Comparison of ENCODE assay signal across 8 mouse cellular contexts in genomic region chr10:21994431-21994914, GRCm38 (mm10).
DNase-seq lines count a peak whose midpoint lies in the region; ATAC-seq and TF ChIP-seq lines count a peak whose summit lies in the region.

No protein-coding gene starts in this region.

- TF ChIP-seq CTCF in gastrocnemius, adult 2 months (IDR thresholded peaks at IDR 0.05), result no peak
- no peak for TF ChIP-seq CTCF in hindbrain, postnatal 0 days (IDR thresholded peaks at IDR 0.05; ENCODE audit: low read depth)
- no peak for TF ChIP-seq CTCF in left cerebral cortex, adult 2 months (IDR thresholded peaks at IDR 0.05)

- H3K36me3 ChIP-seq in hindbrain, postnatal 0 days (ENCODE audit: insufficient read depth, low read length), result peaks cover 20% of the 10 kb centered on the region
- peaks cover 35% of the 10 kb centered on the region; the same call in 1 of the 2 replicates for H3K36me3 ChIP-seq in macrophage (ENCODE audit: inconsistent target)

- WGBS in hindbrain, postnatal 0 days, result under 1% methylated on average over 36 of the region's 40 CpGs
- 1% methylated on average over 36 of the region's 40 CpGs for WGBS in macrophage (ENCODE audit: missing documents)

- H3K9me3 ChIP-seq in hindbrain, postnatal 0 days (ENCODE audit: low read length), result no peaks in the 10 kb centered on the region

- H3K4me3 ChIP-seq in gastrocnemius, adult 2 months, result peak overlapping the region; percentile 84
- peak overlapping the region; percentile 76 for H3K4me3 ChIP-seq in hindbrain, postnatal 0 days (ENCODE audit: low read length)
- H3K4me3 ChIP-seq in left cerebral cortex, adult 2 months, result peak overlapping the region; percentile 64
- H3K4me3 ChIP-seq in macrophage (ENCODE audit: inconsistent target), result peak overlapping the region; percentile 77

- H3K27ac ChIP-seq in gastrocnemius, adult 2 months, result peak overlapping the region; percentile 99
- peak overlapping the region; percentile 93 for H3K27ac ChIP-seq in hindbrain, postnatal 0 days
- peak overlapping the region; percentile 99 for H3K27ac ChIP-seq in left cerebral cortex, adult 2 months
- peak overlapping the region; percentile 92 for H3K27ac ChIP-seq in macrophage

- intact Hi-C loops in gastrocnemius, adult 2 months (cut with DNase I), result loop anchor here (1.0 to 5.0 kb wide), 3 partner anchors 42 to 366 kb away; no protein-coding TSS in a partner anchor
- intact Hi-C loops in left cerebral cortex, adult 2 months (cut with DNase I), result loop anchor here (2.0 to 5.0 kb wide), 5 partner anchors 112 to 394 kb away; partner anchors contain the start of gene Sgk1

- H3K9ac ChIP-seq in hindbrain, postnatal 0 days (replicated peaks; ENCODE audit: low read length), result peak overlapping the region; percentile 84

- peak; percentile 86 for ATAC-seq in activated CD4-positive, CD25-positive, alpha-beta regulatory T cell, adult 4 months
- ATAC-seq in common myeloid progenitor, adult 5-6 weeks (replicated peaks; ENCODE audit: low read depth, poor library complexity, severe bottlenecking), result peak; percentile 80
- ATAC-seq in hindbrain, postnatal 0 days, result peak; percentile 95

- H3K4me2 ChIP-seq in hindbrain, postnatal 0 days (ENCODE audit: low read depth, low read length), result peak overlapping the region; percentile 93

- DNase-seq in gastrocnemius, adult 2 months, result peak; percentile 100
- DNase-seq in hindbrain, postnatal 0 days (ENCODE audit: low spot score), result peak; percentile 96
- DNase-seq in left cerebral cortex, adult 2 months (ENCODE audit: extremely low spot score in 1 of 2, low spot score in 2 of 2), result peak; percentile 95 to 96
- peak; percentile 81 for DNase-seq in retina, postnatal 7 days (ENCODE audit: low read depth, low spot score)
- peak; percentile 96 to 99 for DNase-seq in urinary bladder, adult 18-20 months (ENCODE audit: low spot score in 2 of 2)

- H3K27me3 ChIP-seq in hindbrain, postnatal 0 days (ENCODE audit: insufficient read depth, low read length), result no peaks in the 10 kb centered on the region

- peaks cover 5% of the 10 kb centered on the region for H3K4me1 ChIP-seq in hindbrain, postnatal 0 days (ENCODE audit: insufficient read depth, low read length)

- H3K79me2 ChIP-seq in macrophage (ENCODE audit: inconsistent target), result peaks cover 32% of the 10 kb centered on the region

Comparison
In these comparisons a context has a peak if more than half of its experiments do, and no peak if none do; other contexts are left out.
1. Peak in every context shown above with its lines: DNase-seq, ATAC-seq, H3K4me3 ChIP-seq and H3K27ac ChIP-seq.